Mouse (Mus musculus) layer of hippocampus, postnatal 25 days (tissue): Measurements from ENCODE around the gene Timm23. TPM values are rescaled to one million over a fixed set of nuclear protein-coding genes. Genes with fewer than 3 reads are reported as not detected.
"Not testable (repeated sequence)": the region's sequence is repeated elsewhere in the genome, so short reads cannot be mapped to it uniquely, and the experiment has no call there.

Experiments used
- DNase-seq, 2 experiments: peaks; one replicate each; pipeline ENCODE4 v3.0.0; 2022; ENCODE audit warnings: mixed read lengths in 2 of 2, low spot score in 1 of 2; ENCODE audit errors: extremely low spot score in 1 of 2
- total RNA-seq, 2 experiments: library from RNA; stranded (reverse); gene quantifications; 2 replicates each; pipeline ENCODE4 v1.2.3; 2021

Timm23 gene
- total RNA-seq = 10 to 100 TPM; 76.2 to 79.4 TPM

GRCm38 (mm10) chr14:32201791-32202451 is at the start of gene Timm23, which contains the start of gene Parg:
Timm23 (minus strand) TSS chr14:32201898.
Parg (plus strand) TSS chr14:32201949.
- DNase-seq = peak; percentile 79 to 81

- DNase-seq = no peak
Observed at GRCm38 (mm10) chr14:32249616-32250015, 47.9 kb upstream of the Timm23 start.

- DNase-seq = no peak
Observed at GRCm38 (mm10) chr14:32246019-32246418, 44.3 kb upstream of the Timm23 start.

- peak in 1 of 2 experiments; percentile 17 for DNase-seq
Observed at GRCm38 (mm10) chr14:32242401-32242800, 40.7 kb upstream of the Timm23 start.

- peak; percentile 45 to 90 for DNase-seq
Observed at GRCm38 (mm10) chr14:32228996-32229395, 27.3 kb upstream of the Timm23 start.

GRCm38 (mm10) chr14:32226601-32227000 is 24.9 kb upstream of the Timm23 start:
- DNase-seq = no peak

- DNase-seq = no peak
Observed at GRCm38 (mm10) chr14:32201354-32201753, 344 bp downstream of the Timm23 start.

- not testable (repeated sequence) for DNase-seq
Observed at GRCm38 (mm10) chr14:32193557-32193956, 8.1 kb downstream of the Timm23 start.

GRCm38 (mm10) chr14:32192437-32192836 is 9.3 kb downstream of the Timm23 start:
- peak in 1 of 2 experiments; percentile 47 for DNase-seq

- DNase-seq = no peak
Observed at GRCm38 (mm10) chr14:32191926-32192325, 9.8 kb downstream of the Timm23 start.

GRCm38 (mm10) chr14:32190627-32191391 is 10.9 kb downstream of the Timm23 start:
- DNase-seq = no peak

GRCm38 (mm10) chr14:32183846-32184245 is 17.9 kb downstream of the Timm23 start:
- DNase-seq = no peak

- DNase-seq = no peak
Observed at GRCm38 (mm10) chr14:32180861-32181260, 20.8 kb downstream of the Timm23 start.

- DNase-seq = no peak
Observed at GRCm38 (mm10) chr14:32179393-32180195, 22.1 kb downstream of the Timm23 start.

GRCm38 (mm10) chr14:32176590-32176989 is 25.1 kb downstream of the Timm23 start:
- DNase-seq = not testable (repeated sequence)

- DNase-seq = no peak
Observed at GRCm38 (mm10) chr14:32175310-32175709, 26.4 kb downstream of the Timm23 start.

GRCm38 (mm10) chr14:32170137-32170536 is 31.6 kb downstream of the Timm23 start:
- no peak for DNase-seq

- no peak for DNase-seq
Observed at GRCm38 (mm10) chr14:32168653-32169231, 33.0 kb downstream of the Timm23 start.

- no peak for DNase-seq
Observed at GRCm38 (mm10) chr14:32167326-32167725, 34.4 kb downstream of the Timm23 start.

GRCm38 (mm10) chr14:32166840-32167239 is 34.9 kb downstream of the Timm23 start:
- no peak for DNase-seq
